Mouse (Mus musculus) E14TG2a.4 (cell line): ENCODE data around the gene Crtc1.

ENCODE experiments used
- H3K27me3 ChIP-seq: 2 replicates; pipeline ENCODE4 v1.6.1; 2014; ENCODE audit warnings: low read length, control low read depth; ENCODE audit not compliant: insufficient read depth
- H3K36me3 ChIP-seq: 2 replicates; pipeline ENCODE4 v1.6.1; 2014; ENCODE audit warnings: low read length, control low read depth; ENCODE audit not compliant: insufficient read depth
- H3K4me1 ChIP-seq: replicated peaks from 2 replicates; pipeline ENCODE4 v1.6.1; 2014; ENCODE audit warnings: low read depth, low read length, control low read depth
- H3K4me3 ChIP-seq: replicated peaks from 2 replicates; pipeline ENCODE4 v1.5.1; 2014; ENCODE audit warnings: mild to moderate bottlenecking, low read length
- H3K9me3 ChIP-seq: 2 replicates; pipeline ENCODE4 v1.6.1; 2014; ENCODE audit warnings: low read length, control low read depth
- CTCF ChIP-seq: conservative IDR thresholded peaks from 2 replicates; pipeline ENCODE4 v1.5.1; 2014; ENCODE audit warnings: low read length
- NANOG ChIP-seq: IDR thresholded peaks from 2 replicates; pipeline ENCODE4 v1.6.1; 2014; ENCODE audit warnings: borderline replicate concordance, low read length, mixed read lengths
- POU5F1 ChIP-seq: IDR thresholded peaks from 2 replicates; pipeline ENCODE4 v1.6.1; 2014; ENCODE audit warnings: low read length, borderline replicate concordance

The Crtc1 gene

DNA sequence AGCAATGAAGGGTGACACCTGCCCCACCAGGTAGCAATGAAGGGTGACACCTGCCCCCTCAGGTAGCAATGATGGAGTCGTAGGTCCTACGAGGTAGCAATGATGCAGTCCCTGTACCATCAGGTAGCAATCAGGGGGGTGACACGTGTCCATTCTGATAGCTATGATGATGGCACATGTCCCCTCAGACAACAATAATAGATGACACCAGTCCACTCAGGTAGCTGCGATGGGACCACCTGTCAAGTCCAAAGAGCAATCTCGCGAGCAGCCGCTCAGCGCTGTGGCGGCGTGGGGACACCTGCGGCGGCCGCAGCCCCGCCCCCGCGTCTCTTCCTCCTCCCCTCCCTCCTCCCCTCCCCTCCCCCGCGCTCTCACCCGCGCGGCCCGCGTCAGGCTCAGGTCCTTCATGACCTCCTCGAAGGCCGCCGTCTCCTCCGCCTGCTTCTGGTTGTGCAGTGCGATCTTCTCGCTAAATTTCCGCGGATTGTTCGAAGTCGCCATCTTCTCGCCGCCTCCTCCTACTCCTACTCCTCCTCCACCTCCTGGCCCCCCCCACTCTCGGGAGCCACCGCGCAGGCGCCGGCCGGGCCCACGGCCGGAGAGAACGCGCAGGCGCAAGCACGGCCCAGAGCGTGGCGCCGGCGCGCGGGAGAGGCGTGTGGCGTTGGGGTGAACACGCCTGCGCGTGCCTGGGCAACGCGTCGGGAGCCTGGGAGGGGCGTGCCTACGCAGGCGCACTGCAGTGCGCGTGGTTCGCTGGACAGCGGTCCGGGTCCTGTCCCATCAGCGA is at the start of gene Crtc1:
Gene Crtc1 (minus strand): TSS at position 525 of the 793 bp plus-strand sequence.
- TF ChIP-seq NANOG = no peak
- no peak for TF ChIP-seq CTCF
- no peak for TF ChIP-seq POU5F1

DNA sequence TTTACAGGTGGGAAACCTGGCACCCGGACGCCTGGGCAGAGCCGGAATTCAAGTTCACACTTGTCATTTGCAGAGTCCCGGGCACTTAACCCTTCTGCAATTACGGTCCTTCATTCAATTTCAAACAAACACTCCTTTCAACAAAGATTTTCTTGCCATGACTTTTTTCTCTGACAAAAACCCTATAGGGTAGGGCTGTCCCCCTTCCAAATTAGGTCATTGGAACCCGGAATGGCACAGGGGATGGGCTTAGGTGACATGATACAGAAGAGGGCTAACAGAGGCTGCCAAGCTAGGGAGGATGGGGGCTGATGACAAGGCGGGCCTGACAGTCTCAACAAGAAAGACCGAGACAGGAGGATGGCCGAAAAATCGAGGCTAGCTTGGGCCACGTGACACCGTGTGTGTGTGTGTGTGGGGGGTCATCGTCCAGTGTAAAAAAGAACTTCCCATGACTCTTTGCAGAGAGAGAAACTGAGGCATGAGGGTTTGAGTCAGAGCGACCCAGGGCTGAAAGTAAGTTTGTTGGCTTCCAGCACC is 49.6 kb upstream of the Crtc1 start:
- H3K36me3 ChIP-seq = no peaks in the 10 kb centered on the region
- peaks cover 75% of the 10 kb centered on the region for H3K4me1 ChIP-seq
- peak overlapping the region; percentile 64 for H3K4me3 ChIP-seq
- peaks cover 99% of the 10 kb centered on the region for H3K27me3 ChIP-seq
- no peaks in the 10 kb centered on the region for H3K9me3 ChIP-seq
- TF ChIP-seq NANOG (no peak), CTCF (no peak), POU5F1 (no peak)

More for the DNA sequence above, at the start of gene Crtc1:
- Histone ChIP-seq H3K36me3 (no peaks in the 10 kb centered on the region), H3K4me3 (peak within 1 kb of the TSS; percentile 85), H3K4me1 (peaks cover 15% of the 10 kb centered on the region), H3K27me3 (peaks cover 10% of the 10 kb centered on the region), H3K9me3 (no peaks in the 10 kb centered on the region)

DNA sequence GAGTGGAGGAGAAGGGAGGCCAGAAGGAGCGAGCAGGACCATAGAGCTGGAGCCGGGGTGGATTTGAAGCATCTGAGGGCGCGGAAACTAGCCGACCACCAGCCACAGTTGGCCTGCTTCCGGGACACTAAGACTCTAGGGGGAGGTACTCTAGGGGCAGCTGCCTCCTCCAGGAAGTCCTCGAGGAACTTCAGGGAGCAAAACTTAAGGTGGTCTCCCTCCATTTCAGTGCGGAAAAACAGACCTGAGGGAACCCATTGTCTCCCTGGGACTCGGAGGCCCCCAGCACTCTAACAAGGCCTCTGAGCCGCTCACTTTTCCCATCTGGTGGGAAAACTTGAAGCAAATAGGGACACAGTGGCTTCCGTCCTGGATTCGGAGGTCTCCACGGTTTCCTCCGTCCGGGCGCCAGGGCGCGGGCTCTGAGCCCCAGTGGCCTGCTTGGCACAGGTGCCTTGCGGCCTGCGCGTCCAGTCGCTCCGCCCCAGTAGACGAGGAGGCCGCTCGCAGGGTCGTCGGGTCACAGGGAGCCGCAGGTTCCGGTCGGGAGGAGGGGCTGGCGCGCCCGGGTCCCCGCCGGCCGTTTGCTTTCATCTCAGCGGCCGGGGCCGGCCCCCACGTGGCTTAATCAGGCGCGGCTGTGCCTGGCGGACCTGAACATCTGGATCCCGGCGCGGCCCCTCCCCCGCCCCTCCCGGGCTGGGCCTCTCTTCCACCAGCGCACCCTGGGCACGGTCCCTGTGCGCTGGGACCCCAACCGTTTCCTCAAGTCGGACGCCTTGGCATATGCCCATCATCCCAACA is 48.8 kb upstream of the Crtc1 start:
- Histone ChIP-seq H3K27me3 (peaks cover 97% of the 10 kb centered on the region), H3K9me3 (no peaks in the 10 kb centered on the region), H3K36me3 (no peaks in the 10 kb centered on the region), H3K4me1 (peaks cover 71% of the 10 kb centered on the region), H3K4me3 (peak overlapping the region; percentile 64)
- no peak for TF ChIP-seq NANOG
- TF ChIP-seq CTCF = no peak
- no peak for TF ChIP-seq POU5F1

DNA sequence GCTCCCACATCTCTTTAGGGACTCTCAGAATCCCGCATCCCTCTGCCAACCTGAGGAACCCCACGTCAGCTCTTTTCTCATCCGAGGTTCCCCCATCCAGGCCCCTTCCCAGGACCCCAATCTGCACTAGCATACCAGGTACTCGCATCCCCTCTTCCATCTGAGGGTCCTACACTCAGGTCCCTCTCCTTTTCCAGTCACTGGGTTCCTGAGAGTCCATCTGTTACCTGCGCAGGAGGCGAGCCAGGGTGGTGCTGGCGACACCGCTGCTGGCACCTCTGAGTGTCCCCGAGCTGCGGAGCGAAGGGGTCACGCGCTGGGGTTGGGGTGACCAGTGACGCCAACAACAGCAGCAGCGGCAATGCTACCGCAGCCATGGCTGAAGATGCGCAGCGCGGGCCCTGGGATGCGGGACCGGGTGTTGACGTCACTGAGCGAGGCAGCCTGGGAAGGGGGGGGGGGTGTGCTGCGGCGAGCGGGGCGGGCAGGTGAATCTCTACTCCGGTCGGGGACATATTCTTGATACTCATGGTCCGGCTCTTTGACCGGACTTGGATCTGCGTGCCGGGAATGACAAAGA is 47.7 kb upstream of the Crtc1 start, which contains the start of gene Tmem59l:
Gene Tmem59l (minus strand): TSS at position 418 of the 580 bp plus-strand sequence.
- Histone ChIP-seq H3K27me3 (peaks cover 93% of the 10 kb centered on the region), H3K9me3 (no peaks in the 10 kb centered on the region), H3K36me3 (no peaks in the 10 kb centered on the region), H3K4me3 (peak within 1 kb of the TSS; percentile 69), H3K4me1 (peaks cover 69% of the 10 kb centered on the region)
- TF ChIP-seq CTCF (no peak), POU5F1 (no peak), NANOG (no peak)

DNA sequence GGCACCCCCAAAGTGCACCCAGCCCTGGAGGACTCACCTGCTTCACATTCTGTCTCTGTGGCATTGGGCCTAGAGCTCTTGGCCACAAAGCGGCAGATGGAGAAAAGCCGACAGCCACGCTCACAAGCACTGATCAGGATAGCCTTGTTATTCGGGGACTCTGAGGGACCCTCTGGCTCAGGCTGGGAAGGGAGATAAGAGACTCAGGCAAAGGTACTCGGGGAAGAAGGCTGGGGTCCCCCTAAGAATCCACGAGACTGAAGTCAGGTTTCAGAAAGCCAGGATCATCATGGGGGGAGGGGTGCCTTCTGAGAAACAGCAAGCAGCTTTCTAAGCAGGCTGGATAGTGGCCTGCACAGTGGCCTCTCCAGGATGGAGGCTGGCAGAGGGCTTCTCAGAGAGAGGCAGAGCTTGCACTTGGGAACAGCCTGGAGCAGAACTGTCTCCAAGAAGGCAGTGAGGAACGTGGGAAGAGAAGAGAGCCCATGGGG is 46.9 kb upstream of the Crtc1 start:
- H3K27me3 ChIP-seq = peaks cover 93% of the 10 kb centered on the region
- H3K4me1 ChIP-seq = peaks cover 61% of the 10 kb centered on the region
- H3K36me3 ChIP-seq = no peaks in the 10 kb centered on the region
- peak overlapping the region; percentile 69; the same call in 1 of the 2 replicates for H3K4me3 ChIP-seq
- no peaks in the 10 kb centered on the region for H3K9me3 ChIP-seq
- no peak for TF ChIP-seq CTCF
- TF ChIP-seq NANOG = no peak
- no peak for TF ChIP-seq POU5F1

DNA sequence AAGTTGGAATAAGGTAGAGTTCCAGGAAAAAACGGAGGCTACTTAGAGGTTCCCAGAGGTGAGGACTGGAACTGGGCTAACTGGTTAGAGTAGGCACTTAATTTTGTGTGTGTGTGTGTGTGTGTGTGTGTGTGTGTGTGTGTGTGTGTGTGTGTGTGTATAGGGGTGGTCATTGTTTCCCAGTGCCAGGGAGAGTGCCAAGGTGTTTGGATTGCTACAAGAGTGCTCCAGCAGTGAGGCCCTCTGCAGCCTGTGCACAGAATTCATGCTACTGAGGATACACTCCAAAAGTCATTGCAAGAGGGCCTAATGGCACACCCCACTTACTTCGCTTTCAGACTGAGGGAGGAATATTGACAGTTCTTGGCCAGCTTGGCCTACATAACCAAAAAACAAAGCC is 43.6 kb upstream of the Crtc1 start:
- no peak for TF ChIP-seq CTCF
- TF ChIP-seq NANOG = no peak
- no peak for TF ChIP-seq POU5F1

DNA sequence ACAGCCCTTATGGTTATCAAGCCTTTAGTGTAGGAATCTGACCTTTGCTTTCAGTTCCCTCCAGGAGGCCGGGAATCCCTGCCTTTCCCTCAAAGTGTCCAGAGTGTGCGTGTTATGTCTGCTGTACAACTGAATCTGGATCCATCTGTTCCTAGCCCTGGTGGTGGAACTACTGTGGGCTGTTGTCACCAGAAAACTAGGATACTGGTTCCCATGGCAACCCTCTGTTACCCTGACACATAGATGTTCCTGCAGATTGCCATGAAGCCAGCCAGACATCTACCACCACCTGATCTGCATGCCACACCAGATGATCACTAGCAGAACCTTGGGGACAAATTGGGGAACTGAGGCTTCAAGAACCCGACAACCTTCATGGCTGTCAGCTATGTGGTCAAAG is 42.5 kb upstream of the Crtc1 start:
- Histone ChIP-seq H3K4me3 (no peak overlapping the region), H3K36me3 (no peaks in the 10 kb centered on the region), H3K27me3 (peaks cover 63% of the 10 kb centered on the region), H3K4me1 (peaks cover 44% of the 10 kb centered on the region), H3K9me3 (no peaks in the 10 kb centered on the region)
- TF ChIP-seq POU5F1 (no peak), CTCF (no peak), NANOG (no peak)

More for the DNA sequence above, 43.6 kb upstream of the Crtc1 start:
- Histone ChIP-seq H3K4me1 (peaks cover 45% of the 10 kb centered on the region), H3K27me3 (peaks cover 73% of the 10 kb centered on the region), H3K4me3 (no peak overlapping the region), H3K36me3 (no peaks in the 10 kb centered on the region), H3K9me3 (no peaks in the 10 kb centered on the region)
